Mouse (Mus musculus): ENCODE measurements at regions not wholly inside any gene's neighbourhood (a gene's known extent, or its start where the extent isn't known, plus 50 kb on each side); places are given as distances from the start of the nearest gene placed in this dataset.

DNA sequence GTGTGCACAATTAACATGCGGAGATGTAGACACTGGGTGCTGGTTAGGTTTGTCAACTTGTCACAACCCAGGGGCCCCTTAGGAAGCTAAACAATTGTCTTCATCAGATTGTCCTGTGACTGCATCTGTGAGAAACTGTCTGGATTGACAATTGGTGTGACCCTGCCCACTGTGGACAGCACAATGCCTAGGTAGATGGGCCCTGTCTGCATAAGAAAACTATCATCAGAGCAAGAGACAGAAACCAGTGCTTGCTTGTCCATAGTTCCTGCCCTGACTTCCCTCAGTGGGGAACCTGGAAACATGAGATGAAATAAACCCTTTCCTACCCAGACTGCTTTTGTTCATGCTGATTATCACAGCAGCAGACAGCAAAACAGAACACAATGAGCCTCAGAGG lies 63.5 kb upstream of the Tyw5 start:
- no peak for DNase-seq

DNA sequence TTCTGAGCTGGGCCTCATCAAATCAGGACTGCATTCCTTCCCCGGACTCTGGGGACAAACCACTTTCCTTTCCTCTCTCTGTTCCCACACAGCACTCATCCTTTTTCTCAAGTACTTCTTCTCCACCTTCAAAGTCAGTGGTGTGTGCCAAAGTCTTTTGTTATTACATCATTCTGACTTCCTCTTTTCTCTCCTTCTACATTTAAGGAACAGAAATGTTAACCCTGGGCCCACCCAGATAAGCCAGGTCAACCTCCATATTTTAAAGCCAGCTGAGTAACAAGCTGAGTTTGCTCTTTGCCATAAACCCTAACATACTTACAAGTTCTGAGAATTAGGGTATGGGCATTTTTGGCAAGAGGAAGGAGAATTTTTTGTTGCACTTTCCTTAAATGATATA lies 65.3 kb upstream of the Tyw5 start:
- no peak for DNase-seq

DNA sequence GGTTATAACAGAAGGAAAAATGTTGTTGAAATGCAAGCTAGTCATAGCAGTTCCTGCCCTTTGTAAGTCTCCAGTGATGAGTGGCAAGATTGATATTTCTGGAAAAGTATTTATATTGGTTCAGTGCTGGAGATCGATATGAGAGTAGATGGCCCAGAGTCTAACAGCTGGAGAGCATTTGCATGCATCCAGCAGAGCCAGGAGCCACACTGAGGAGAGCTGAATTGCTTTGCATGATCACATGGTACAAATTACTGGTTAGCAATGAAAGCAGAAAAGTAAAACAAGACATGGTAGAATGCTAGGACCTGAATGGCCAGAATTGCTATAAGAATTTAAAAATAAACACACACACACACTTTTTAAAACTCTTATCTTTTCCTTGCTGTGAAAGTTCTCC lies 70.8 kb upstream of the Tyw5 start:
- DNase-seq, result no peak

DNA sequence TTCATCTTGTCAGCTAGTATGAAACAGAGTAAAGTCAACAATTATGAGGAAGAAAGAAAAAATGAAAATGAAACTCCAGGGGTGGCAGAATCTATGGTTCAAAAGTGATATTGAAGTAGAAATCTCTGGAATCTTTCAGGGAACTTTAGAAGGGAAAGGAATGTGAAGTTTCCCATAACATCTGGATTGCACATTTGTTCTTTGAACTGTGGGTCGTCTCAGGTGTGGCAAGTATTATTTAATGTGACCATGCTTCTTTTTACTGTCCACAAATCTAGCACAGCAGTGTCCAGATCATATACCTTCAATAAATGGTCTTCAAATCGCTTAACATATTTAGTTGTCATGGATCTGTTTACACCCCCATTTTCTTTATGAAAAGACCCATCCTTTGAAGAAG lies 71.2 kb upstream of the Tyw5 start:
- no peak for DNase-seq

DNA sequence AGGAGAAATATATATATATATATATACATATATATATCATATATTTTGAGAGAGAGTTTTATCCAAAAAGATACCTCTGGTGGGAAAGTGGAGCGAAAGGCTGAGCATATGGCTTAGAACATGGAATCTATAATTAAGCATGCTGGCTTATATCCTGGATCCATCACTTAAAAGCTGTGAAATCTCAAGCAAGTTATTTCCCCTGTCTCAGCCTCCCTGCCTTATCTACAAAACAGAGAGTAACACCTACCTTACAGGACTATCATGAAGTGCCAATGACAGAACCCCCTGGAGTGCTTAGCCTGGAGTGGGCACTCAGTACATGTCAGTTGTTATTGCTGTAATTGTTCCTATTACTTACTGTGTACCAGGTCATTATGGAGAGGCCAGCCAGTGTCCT lies 71.9 kb upstream of the Tyw5 start:
- DNase-seq, result peak; percentile 49

DNA sequence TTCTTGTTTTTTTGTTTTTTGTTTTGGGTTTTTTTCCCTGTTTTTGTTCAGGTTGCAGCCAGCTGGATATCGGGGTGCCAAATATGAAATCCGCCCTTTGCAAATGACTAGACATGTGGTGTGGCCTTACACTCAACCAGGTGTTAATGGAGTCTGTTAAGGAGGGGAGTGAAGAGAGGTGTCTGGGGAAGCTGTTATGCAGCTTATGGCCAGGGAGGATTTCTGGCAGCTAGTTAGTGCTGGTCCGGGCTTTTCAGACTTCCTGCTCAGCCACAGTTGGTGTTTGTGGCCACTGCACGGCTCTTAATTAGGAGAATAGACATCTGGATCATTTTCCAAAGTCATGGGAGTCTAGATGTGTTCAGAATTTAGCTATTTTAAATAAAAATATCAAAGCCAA lies 72.7 kb upstream of the Tyw5 start:
- DNase-seq, result no peak

DNA sequence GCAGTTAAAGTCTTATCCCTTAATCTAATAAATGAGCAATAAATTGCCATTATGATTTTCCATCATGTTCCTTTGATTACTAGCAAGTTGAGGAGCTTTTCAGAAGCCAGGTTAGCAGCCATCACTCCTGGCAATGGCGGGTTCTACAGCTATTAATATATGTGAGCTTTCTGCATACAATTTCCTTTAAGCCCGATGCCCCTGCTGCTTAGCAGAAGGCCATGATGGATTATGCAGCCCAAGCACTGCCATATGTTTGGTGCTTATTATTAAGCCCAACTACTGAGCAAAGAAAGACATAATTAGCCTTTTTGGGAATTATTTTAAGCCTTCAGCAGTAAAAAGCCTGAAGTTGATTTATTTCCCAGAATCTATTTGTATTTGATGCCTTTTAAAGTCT lies 82.3 kb upstream of the Tyw5 start:
- no peak for DNase-seq

DNA sequence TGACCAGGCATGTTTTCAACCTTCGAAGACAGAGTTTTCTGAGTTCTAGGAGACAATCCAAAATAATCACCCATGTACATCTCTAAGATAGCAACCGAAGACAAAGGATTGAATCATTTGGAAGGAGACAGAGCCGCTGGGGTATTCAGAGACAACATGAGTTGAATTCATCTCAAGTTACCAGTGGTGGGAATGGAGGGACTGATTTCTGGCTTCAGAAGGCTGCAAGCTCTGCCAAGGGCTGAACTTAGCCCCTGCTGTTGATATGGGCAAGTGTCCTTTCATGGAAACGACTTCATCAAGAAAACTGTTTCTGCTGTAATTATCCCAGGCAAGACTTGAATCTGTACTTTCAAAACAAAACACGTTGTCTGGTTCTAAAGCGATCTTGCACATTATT lies 82.7 kb upstream of the Tyw5 start:
- DNase-seq, result no peak

DNA sequence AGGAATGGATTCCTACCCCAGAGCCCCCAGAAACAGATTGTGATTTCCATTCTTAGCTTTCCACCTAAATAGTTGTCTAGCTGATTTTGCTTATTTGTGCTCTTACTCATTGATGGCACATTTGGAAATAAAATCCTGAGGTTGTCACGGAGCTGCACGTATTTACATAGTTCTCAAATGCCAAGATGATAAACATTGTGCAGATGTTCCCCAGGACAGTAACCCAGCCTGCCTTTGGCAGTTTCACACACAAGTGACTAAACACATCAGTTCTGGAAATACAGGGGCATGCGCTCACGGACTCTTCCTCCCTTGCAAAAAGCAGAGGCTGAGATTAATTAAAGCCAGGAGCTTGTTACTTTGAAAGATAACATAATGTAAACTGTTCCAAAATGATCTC lies 83.1 kb upstream of the Tyw5 start:
- DNase-seq, result no peak

DNA sequence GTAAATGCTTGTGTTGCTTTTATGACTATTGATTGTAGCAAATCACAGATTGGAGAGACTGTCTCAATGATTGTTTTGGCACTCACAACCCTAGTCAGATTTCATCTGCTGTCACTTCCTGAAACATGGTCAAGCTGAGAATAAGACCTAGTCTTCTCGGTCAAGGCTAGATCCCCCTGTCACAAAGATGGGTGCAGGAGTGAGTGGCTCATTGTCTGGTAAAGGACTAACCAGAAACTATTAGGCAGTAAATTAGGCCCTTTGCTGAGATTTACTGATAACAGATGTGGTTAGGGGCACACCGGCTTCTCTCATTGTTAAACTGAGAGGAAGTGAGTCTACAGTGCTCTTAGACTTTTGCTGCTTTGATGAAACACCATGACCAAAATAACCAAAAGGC lies 85.8 kb upstream of the Tyw5 start:
- no peak for DNase-seq

DNA sequence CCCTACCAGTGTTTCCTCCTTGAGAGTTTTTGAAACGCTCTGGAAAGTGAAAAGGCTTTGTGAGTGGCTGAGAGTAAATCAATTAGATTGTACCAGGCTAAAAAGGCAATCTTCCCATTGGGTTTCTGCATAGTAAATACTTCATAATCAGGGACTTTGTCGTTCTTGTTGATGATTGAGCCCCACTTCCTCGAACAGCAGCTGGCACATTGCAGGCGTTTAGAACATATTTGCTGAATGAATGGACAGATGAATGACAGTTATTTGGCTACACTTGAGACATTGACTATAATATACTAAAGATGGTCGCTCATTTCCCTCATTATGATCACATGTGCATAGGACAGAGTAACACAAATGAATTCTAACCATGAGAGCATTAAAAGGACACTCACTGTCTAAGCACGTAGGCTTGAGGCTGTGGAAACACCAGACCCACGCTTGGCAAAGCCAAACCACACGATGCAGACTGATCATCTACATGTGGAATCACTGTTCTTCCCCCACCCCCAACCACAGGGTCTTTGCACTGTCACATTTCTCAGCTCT lies 90.7 kb upstream of the Tyw5 start:
- peak; percentile 39 for DNase-seq

DNA sequence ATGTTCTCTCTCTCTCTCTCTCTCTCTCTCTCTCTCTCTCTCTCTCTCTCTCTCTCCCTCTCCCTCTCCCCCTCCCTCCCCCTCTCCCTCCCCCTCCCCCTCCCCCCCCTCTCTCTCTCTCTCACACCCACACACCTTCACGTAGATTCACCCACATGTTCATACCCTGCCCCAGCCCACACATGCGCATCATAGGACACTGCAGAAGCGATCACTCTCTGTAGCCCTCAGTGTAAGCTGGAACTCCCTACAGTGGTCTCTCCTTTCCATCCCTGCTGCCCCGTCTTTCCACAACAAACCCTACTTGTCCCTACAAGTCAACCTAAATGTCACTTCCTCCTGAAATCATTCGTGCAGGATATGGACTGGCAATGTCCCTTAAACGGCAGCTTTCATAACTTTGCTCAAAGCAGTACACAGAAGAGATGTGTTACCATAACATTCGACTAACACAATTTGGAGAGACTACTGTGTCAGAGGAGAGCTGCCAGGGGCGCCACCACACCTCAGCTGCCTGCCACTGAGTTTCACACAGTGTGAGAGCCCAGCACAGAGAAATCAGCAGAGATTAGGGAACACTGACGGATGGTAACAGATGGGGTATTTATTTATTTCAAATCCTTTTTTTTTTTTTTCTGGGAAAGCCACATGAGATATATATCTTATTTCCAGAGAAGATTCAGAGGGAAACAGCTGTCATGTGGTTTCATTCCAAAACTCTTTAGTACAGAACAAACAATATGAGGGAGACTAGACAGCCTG lies 103.6 kb upstream of the Tyw5 start:
- no peak for DNase-seq

DNA sequence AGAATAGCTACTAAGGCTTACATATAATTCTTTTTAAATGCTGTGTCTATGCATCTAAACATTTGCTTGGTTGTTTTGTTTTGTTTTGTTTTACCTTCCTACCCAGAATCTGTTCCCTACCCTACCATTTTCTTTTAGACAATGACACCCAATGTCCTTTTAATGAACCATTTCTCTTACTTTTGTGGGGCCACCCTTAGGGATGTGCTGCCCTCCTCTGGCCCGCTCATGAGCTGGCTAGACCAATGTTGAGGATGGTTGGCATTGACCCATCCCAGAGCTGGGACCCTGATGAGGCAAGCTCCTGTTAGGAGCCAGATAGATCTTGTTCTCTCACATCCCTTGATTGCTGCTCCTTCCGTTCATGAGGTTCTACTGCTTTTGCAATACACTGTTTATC lies 105.0 kb upstream of the Tyw5 start:
- DNase-seq, result no peak

DNA sequence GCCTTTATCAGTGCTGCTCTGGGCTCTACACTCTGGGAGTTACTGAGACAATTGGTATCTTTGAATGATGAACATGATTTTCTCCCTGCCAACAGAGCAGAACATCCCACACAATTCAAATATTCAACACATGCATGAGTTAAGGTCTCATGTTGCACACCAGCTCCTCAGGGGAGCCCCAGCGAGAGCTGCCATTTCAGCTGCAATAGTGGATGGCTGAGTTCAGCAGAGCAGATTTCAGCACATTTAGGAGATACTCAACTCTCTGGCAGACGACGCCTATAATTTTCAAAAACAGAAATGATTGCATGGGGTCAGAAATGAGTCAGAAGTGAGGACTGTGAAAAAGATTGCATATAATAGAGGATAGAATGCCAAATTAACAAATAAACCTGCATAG lies 105.6 kb upstream of the Tyw5 start:
- no peak for DNase-seq

DNA sequence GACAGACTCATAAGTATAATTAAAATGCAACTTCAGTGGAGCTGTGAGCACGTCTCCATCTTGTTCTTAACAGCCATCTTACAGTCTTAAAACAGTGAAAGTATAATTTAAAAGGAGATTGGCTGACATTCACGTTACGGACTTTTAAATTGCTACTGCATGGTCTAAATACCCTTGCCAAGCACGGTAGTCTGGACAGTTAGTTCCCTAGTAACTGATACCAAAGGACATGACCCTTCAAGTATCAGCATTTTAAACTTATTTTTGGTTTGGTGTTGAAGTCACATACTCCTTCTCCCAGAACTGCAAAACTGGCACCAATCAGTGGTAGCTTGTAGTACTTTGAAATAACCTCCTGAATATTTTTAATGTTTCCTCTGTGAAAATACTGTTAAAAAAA lies 119.1 kb upstream of the Tyw5 start:
- DNase-seq, result no peak

DNA sequence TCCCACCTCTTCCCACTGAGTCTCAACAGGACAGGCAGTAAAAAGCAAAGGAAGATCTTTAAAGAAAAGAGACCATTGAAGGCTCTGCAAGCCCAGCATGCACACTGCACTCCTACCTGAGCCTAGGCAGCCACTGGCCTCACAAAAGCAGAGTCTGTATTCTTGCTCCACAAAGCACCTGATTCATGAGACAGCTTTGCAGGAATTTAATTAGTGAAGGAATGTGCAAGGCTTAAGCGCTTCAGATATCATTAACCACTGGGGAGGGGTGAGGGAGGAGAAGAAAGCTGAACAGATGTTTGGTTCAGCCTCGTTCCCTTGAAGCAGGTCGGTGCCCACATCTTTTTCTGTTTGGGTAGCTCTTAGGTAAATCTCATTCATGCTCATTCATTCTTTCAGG lies 121.8 kb upstream of the Tyw5 start:
- DNase-seq, result no peak

DNA sequence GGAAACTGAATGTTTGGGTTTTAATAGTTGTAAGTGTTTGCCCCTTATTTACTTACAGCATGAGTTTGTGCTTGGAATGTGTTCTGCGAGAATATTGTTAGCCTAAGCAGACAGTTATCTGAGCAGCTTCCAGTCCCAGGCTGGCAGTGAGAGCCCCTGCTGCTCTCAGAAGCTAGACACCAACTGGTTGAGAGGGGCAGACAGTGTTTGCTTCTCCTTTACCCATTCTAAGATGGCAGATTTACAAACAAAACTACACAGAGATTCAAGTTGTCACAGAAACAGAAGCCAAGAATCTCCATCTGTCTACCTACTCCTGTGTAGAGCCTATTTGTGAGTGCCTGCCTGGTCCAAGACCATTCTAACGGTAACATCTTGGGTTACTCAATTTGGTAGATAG lies 122.4 kb upstream of the Tyw5 start:
- DNase-seq, result no peak

DNA sequence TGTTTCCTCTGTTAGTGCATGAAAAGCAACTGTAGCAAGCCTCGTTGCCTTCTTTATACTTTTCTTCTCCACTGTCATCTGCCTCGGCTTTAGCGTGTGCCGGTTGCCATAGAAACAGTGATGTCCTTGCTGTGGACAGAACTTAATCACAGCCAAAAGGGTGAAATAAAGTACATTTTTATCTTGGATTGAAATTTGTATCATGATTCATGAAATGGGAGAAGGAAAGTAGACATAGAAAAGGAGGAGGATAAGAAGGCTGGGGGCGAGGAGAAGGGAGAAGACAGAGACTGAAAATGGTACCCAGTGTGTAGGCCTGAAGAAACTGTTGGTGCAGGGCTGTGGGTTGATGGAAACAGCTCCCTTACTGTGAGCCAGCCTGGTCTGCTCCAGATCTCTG lies 130.5 kb upstream of the Tyw5 start:
- no peak for DNase-seq

DNA sequence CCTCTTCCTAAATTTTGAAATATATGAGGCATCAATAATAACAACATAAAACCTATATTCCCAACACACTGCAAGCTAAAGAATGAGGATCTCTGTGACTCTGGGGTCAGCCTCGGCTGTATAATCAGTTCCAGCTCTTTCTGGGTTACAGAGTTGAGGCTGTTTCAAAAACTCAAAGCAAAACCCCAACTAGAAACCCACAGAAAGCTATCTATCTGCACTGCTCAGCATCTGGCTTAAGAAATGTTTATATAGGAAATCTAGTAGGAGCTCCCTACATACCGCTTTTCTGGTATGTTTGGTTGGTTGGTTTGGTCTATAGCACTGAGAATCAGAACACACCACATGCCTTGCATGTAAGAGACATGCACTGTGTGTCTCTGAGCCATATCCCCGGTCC lies 137.8 kb upstream of the Tyw5 start:
- no peak for DNase-seq

DNA sequence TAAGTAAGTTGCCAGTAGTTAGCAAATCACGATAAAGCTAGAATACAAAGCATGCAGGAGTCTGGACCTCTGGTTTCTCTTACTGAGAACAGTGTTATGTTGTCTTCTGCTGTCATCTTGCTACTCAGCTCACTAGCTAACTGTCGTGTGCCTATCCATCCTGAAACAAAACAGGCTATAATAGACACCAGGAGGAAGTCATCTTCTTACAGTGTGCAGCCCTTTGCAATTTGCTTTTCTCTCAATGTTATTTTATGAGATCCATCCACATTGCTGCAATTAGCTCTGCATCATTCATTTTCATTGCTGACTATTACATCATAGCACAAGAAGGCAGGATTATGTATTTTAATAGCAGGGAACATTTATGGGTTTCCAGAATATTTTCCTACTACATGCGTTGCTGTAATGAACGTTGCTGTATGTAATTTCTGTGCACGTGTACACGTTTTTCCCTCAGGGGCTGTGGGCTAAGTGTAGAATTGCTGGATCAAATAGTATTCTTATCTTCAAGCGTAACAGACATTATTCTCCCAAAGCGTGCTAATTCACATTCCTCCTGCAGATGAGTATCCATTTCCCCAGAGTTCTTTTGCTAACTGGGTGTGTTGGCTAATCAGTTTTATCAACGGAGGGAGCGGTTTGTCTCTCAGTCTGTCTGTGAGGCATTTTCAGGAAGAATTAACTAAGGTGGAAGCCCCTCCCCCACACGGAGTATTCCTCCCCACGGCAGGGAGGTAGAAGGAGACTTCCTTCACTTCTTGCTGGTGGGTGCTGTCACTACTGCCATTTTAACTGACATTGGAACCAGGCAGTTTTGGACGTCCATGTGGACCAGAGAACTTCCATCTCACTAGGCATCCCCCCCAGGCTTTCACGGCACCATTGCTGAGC lies 139.1 kb upstream of the Tyw5 start:
- no peak for DNase-seq

DNA sequence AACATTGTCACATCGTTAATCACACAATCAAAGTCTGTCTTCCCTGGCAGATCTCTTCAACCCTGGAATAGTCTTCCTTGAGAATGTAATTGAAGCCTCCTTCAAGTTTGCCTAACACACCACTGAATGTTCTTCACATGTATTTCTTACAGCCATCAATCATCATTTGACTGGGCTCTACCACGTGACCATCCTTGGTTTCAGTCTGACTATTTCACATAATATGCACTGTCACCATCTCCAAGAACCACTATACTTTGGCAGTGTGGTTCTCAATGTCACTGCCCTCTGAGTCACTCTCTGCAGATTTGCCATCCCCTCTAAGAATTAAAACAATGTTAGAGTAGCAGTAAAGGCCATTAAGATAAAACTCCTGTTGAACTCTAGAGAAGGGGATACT lies 154.6 kb upstream of the Tyw5 start:
- DNase-seq, result no peak

DNA sequence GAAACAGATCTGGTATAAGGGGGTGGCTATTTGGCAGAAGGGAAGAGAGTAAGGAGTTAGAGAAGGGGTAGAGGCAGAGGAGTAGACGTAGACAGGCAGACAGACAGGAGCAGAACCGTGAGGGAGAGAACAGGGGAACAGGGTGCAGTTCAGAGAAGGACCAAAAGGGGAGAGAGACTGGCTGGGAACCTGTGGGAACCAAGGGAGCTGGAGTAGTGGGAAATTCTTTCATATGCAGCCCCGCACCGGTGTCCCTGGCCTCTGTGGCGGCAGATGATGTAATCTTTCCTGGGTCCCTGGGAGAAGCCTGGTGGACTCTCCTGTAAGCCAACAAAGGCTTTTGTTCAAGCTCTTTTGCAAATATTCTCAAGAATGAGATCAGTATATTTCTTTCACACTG lies 157.8 kb upstream of the Tyw5 start:
- DNase-seq, result peak; percentile 6

DNA sequence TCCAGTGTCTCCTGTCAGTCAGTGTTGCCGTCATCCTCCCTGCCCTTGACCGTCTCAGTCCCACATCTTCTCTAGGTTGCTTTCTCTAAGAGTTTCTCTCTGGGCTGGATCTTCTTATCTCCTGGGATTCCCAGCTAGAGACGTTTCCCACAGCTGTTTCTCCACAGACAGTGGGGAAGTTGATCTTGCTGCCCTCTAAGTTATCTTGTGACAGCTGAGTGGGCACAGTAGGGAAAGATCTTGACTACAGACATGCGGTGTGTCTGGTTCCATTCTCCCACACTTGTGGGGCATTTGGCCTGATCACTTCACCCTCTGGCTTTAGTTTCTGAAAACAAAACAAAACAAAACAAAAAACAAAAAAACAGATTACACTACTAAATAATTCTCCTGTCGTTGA lies 165.2 kb upstream of the Tyw5 start:
- no peak for DNase-seq

DNA sequence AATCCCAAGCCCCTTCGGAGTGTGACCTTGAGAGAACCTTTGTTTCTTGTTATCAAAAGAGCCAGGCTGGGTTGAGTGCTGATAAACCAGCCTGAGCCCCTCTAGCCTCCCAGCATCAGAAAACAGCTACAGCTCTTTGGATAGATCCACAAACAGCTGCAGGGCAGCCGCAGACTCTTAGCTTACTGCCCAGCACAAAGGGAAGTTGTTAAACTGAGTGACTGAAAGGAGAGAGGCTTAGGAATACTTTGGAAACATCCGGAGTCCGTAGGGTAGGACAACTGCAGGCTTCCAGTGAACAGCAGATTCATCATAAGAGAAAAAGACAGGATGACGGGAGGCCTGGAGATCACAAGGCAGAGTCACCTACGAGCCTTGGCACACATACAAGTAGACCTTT lies 166.9 kb upstream of the Tyw5 start:
- DNase-seq, result no peak

Measured in retina, postnatal 1 day (tissue).